Mouse (Mus musculus): ENCODE measurements at regions not wholly inside any gene's neighbourhood (a gene's known extent, or its start where the extent isn't known, plus 50 kb on each side); places are given as distances from the start of the nearest gene placed in this dataset.
"Not testable (repeated sequence)": the region's sequence is repeated elsewhere in the genome, so short reads cannot be mapped to it uniquely, and the experiment has no call there.

- no peak overlapping the region for H3K4me2 ChIP-seq
- no peaks in the 10 kb centered on the region for H3K4me1 ChIP-seq
- H3K36me3 ChIP-seq (replicated peaks) = no peaks in the 10 kb centered on the region
- no peaks in the 10 kb centered on the region for H3K9me3 ChIP-seq
- no peak overlapping the region for H3K27ac ChIP-seq
- H3K4me3 ChIP-seq = no peak overlapping the region
- ATAC-seq (replicated peaks) = no peak
- H3K27me3 ChIP-seq (replicated peaks) = no peaks in the 10 kb centered on the region
- H3K9ac ChIP-seq = no peak overlapping the region
- 90% methylated on average over 5 of the region's 5 CpGs for WGBS
Measured at GRCm38 (mm10) chr3:9084134-9084533, 525.8 kb downstream of the Zfp704 start.

- 70% methylated on average over 7 of the region's 7 CpGs for WGBS
- Histone ChIP-seq H3K4me3 (no peak overlapping the region), H3K9me3 (no peaks in the 10 kb centered on the region), H3K27ac (no peak overlapping the region), H3K27me3 (replicated peaks) (no peaks in the 10 kb centered on the region), H3K36me3 (replicated peaks) (no peaks in the 10 kb centered on the region), H3K4me2 (no peak overlapping the region), H3K9ac (no peak overlapping the region), H3K4me1 (no peaks in the 10 kb centered on the region)
- no peak for ATAC-seq (replicated peaks)
Measured at GRCm38 (mm10) chr3:9082061-9082460, 527.8 kb downstream of the Zfp704 start.

- 91% methylated on average over 2 of the region's 2 CpGs for WGBS
- no peak overlapping the region for H3K9ac ChIP-seq
- no peak overlapping the region for H3K27ac ChIP-seq
- no peaks in the 10 kb centered on the region for H3K27me3 ChIP-seq (replicated peaks)
- H3K4me1 ChIP-seq = no peaks in the 10 kb centered on the region
- no peak overlapping the region for H3K4me2 ChIP-seq
- H3K9me3 ChIP-seq = no peaks in the 10 kb centered on the region
- no peak for ATAC-seq (replicated peaks)
- no peak overlapping the region for H3K4me3 ChIP-seq
- H3K36me3 ChIP-seq (replicated peaks) = no peaks in the 10 kb centered on the region
Measured at GRCm38 (mm10) chr3:9078201-9078600, 531.7 kb downstream of the Zfp704 start.

- Histone ChIP-seq H3K9ac (no peak overlapping the region), H3K36me3 (replicated peaks) (no peaks in the 10 kb centered on the region), H3K4me2 (no peak overlapping the region), H3K4me3 (no peak overlapping the region), H3K9me3 (no peaks in the 10 kb centered on the region), H3K4me1 (no peaks in the 10 kb centered on the region), H3K27me3 (replicated peaks) (no peaks in the 10 kb centered on the region), H3K27ac (no peak overlapping the region)
- 27% methylated on average over 3 of the region's 3 CpGs for WGBS
- no peak for ATAC-seq (replicated peaks)
Measured at GRCm38 (mm10) chr3:9076696-9077095, 533.2 kb downstream of the Zfp704 start.

- H3K4me1 ChIP-seq, H3K4me2 ChIP-seq: not testable (repeated sequence)
- WGBS = 85% methylated on average over 13 of the region's 13 CpGs
Measured at GRCm38 (mm10) chr3:9072471-9072870, 537.4 kb downstream of the Zfp704 start.

GRCm38 (mm10) chr3:9067048-9067447 lies 542.8 kb downstream of the Zfp704 start:
- Histone ChIP-seq H3K27ac (no peak overlapping the region), H3K4me3 (no peak overlapping the region), H3K4me2 (no peak overlapping the region), H3K27me3 (replicated peaks) (no peaks in the 10 kb centered on the region), H3K4me1 (no peaks in the 10 kb centered on the region), H3K36me3 (replicated peaks) (no peaks in the 10 kb centered on the region), H3K9ac (no peak overlapping the region), H3K9me3 (no peaks in the 10 kb centered on the region)
- ATAC-seq (replicated peaks) = peak; percentile 65; the same call in 1 of the 2 replicates
- WGBS = 3% methylated on average over 12 of the region's 12 CpGs

More at GRCm38 (mm10) chr3:9072471-9072870, 537.4 kb downstream of the Zfp704 start:
- not testable (repeated sequence) for H3K9ac ChIP-seq; ATAC-seq (replicated peaks); H3K9me3 ChIP-seq; H3K27ac ChIP-seq; H3K36me3 ChIP-seq (replicated peaks); H3K4me3 ChIP-seq; H3K27me3 ChIP-seq (replicated peaks)

- WGBS = 80% methylated on average over 5 of the region's 5 CpGs
- Histone ChIP-seq H3K36me3 (replicated peaks) (no peaks in the 10 kb centered on the region), H3K9ac (no peak overlapping the region), H3K4me2 (no peak overlapping the region), H3K4me3 (no peak overlapping the region), H3K4me1 (no peaks in the 10 kb centered on the region), H3K9me3 (no peaks in the 10 kb centered on the region), H3K27ac (no peak overlapping the region), H3K27me3 (replicated peaks) (no peaks in the 10 kb centered on the region)
- ATAC-seq (replicated peaks) = no peak
Measured at GRCm38 (mm10) chr3:9066374-9066773, 543.5 kb downstream of the Zfp704 start.

GRCm38 (mm10) chr3:9065892-9066291 lies 544.0 kb downstream of the Zfp704 start:
- Histone ChIP-seq H3K27ac (no peak overlapping the region), H3K4me3 (no peak overlapping the region), H3K27me3 (replicated peaks) (no peaks in the 10 kb centered on the region), H3K9me3 (no peaks in the 10 kb centered on the region), H3K9ac (no peak overlapping the region), H3K36me3 (replicated peaks) (no peaks in the 10 kb centered on the region), H3K4me2 (no peak overlapping the region), H3K4me1 (no peaks in the 10 kb centered on the region)
- WGBS = 69% methylated on average over 5 of the region's 5 CpGs
- ATAC-seq (replicated peaks) = no peak

- no peak overlapping the region for H3K4me2 ChIP-seq
- no peak overlapping the region for H3K9ac ChIP-seq
- no peak for ATAC-seq (replicated peaks)
- H3K4me3 ChIP-seq = no peak overlapping the region
- H3K27me3 ChIP-seq (replicated peaks) = no peaks in the 10 kb centered on the region
- no peak overlapping the region for H3K27ac ChIP-seq
- H3K9me3 ChIP-seq = no peaks in the 10 kb centered on the region
- no peaks in the 10 kb centered on the region for H3K36me3 ChIP-seq (replicated peaks)
- 44% methylated on average over 15 of the region's 15 CpGs for WGBS
- H3K4me1 ChIP-seq = no peaks in the 10 kb centered on the region
Measured at GRCm38 (mm10) chr3:9064266-9065031, 545.4 kb downstream of the Zfp704 start.

GRCm38 (mm10) chr3:9063662-9064061 lies 546.2 kb downstream of the Zfp704 start:
- ATAC-seq (replicated peaks) = no peak
- H3K9ac ChIP-seq = no peak overlapping the region
- no peaks in the 10 kb centered on the region for H3K36me3 ChIP-seq (replicated peaks)
- H3K27ac ChIP-seq = no peak overlapping the region
- H3K4me3 ChIP-seq = no peak overlapping the region
- H3K4me1 ChIP-seq = no peaks in the 10 kb centered on the region
- no peak overlapping the region for H3K4me2 ChIP-seq
- 81% methylated on average over 5 of the region's 5 CpGs for WGBS
- no peaks in the 10 kb centered on the region for H3K9me3 ChIP-seq
- no peaks in the 10 kb centered on the region for H3K27me3 ChIP-seq (replicated peaks)

- ATAC-seq (replicated peaks) = no peak
- no peaks in the 10 kb centered on the region for H3K36me3 ChIP-seq (replicated peaks)
- no peaks in the 10 kb centered on the region for H3K27me3 ChIP-seq (replicated peaks)
- 84% methylated on average over 2 of the region's 2 CpGs for WGBS
- no peak overlapping the region for H3K4me3 ChIP-seq
- no peaks in the 10 kb centered on the region for H3K9me3 ChIP-seq
- no peak overlapping the region for H3K9ac ChIP-seq
- H3K4me2 ChIP-seq = no peak overlapping the region
- H3K4me1 ChIP-seq = no peaks in the 10 kb centered on the region
- H3K27ac ChIP-seq = no peak overlapping the region
Measured at GRCm38 (mm10) chr3:9061396-9061795, 548.5 kb downstream of the Zfp704 start.

- H3K4me1 ChIP-seq; H3K27me3 ChIP-seq (replicated peaks); H3K9ac ChIP-seq; H3K4me3 ChIP-seq; ATAC-seq (replicated peaks); H3K27ac ChIP-seq; H3K9me3 ChIP-seq; H3K36me3 ChIP-seq (replicated peaks); H3K4me2 ChIP-seq: not testable (repeated sequence)
- 40% methylated on average over 3 of the region's 3 CpGs for WGBS
Measured at GRCm38 (mm10) chr3:9057703-9058102, 552.2 kb downstream of the Zfp704 start.

GRCm38 (mm10) chr3:9056846-9057245 lies 553.0 kb downstream of the Zfp704 start:
- Histone ChIP-seq H3K4me2 (no peak overlapping the region), H3K36me3 (replicated peaks) (no peaks in the 10 kb centered on the region), H3K9ac (no peak overlapping the region), H3K4me3 (no peak overlapping the region), H3K27ac (no peak overlapping the region), H3K4me1 (no peaks in the 10 kb centered on the region), H3K27me3 (replicated peaks) (no peaks in the 10 kb centered on the region), H3K9me3 (no peaks in the 10 kb centered on the region)
- ATAC-seq (replicated peaks) = no peak
- WGBS = 84% methylated on average over 6 of the region's 6 CpGs
